8 mouse cellular contexts compared by ENCODE assay signal in genomic region chr13:21924734-21925335, GRCm38 (mm10). TPM values are rescaled to one million over a fixed set of nuclear protein-coding genes. Genes with fewer than 3 reads are reported as not detected.
DNase-seq lines count a peak whose midpoint lies in the region; ATAC-seq lines count a peak whose summit lies in the region.

No protein-coding gene starts in this region.

- H3K36me3 ChIP-seq in midbrain, embryonic 10.5 days, result no peaks in the 10 kb centered on the region
- H3K36me3 ChIP-seq in midbrain, embryonic 16.5 days (ENCODE audit: control insufficient read depth, insufficient read depth, low read length), result no peaks in the 10 kb centered on the region
- no peaks in the 10 kb centered on the region for H3K36me3 ChIP-seq in intestine, embryonic 14.5 days (ENCODE audit: control insufficient read depth, insufficient read depth, low read length)
- no peaks in the 10 kb centered on the region for H3K36me3 ChIP-seq in neural tube, embryonic 13.5 days

- H3K4me2 ChIP-seq in midbrain, embryonic 16.5 days (ENCODE audit: low read length), result no peak overlapping the region
- peak overlapping the region; percentile 41 for H3K4me2 ChIP-seq in intestine, embryonic 14.5 days (ENCODE audit: low read length)
- H3K4me2 ChIP-seq in neural tube, embryonic 13.5 days, result 0 out of 2 replicates have a peak overlapping the region, but pooled peaks have one; percentile 7

- under 1% methylated on average over 21 of the region's 21 CpGs for WGBS in midbrain, embryonic 10.5 days
- WGBS in midbrain, embryonic 16.5 days, result 7% methylated on average over 21 of the region's 21 CpGs
- 11% methylated on average over 21 of the region's 21 CpGs for WGBS in intestine, embryonic 14.5 days
- 4% methylated on average over 21 of the region's 21 CpGs for WGBS in neural tube, embryonic 13.5 days

- peak; percentile 68 for DNase-seq in midbrain, embryonic 10.5 days (ENCODE audit: low spot score)
- peak; percentile 76 for DNase-seq in embryo, embryonic 10 days (ENCODE audit: low spot score)
- DNase-seq in intestine, embryonic 14.5 days (ENCODE audit: low spot score), result peak; percentile 75
- DNase-seq in left cerebral cortex, postnatal 14 days (ENCODE audit: low spot score in 2 of 2), result no peak
- DNase-seq in gastrocnemius, adult 18-20 months (ENCODE audit: low spot score), result no peak
- DNase-seq in gastrocnemius, postnatal 4 days (ENCODE audit: low spot score in 2 of 2), result no peak

- peak overlapping the region; percentile 45 for H3K4me3 ChIP-seq in midbrain, embryonic 10.5 days
- H3K4me3 ChIP-seq in midbrain, embryonic 16.5 days (ENCODE audit: low read depth, low read length), result no peak overlapping the region
- peak overlapping the region; percentile 20; the same call in 1 of the 2 replicates for H3K4me3 ChIP-seq in intestine, embryonic 14.5 days (ENCODE audit: low read depth, low read length)
- H3K4me3 ChIP-seq in neural tube, embryonic 13.5 days, result no peak overlapping the region

- ATAC-seq in midbrain, embryonic 16.5 days, result no peak
- peak; percentile 78; the same call in 1 of the 2 replicates for ATAC-seq in intestine, embryonic 14.5 days (replicated peaks; ENCODE audit: low FRiP score, low TSS enrichment, low read depth)
- no peak for ATAC-seq in neural tube, embryonic 13.5 days (ENCODE audit: low read depth)

- H3K27me3 ChIP-seq in midbrain, embryonic 10.5 days (ENCODE audit: low read depth, poor library complexity, severe bottlenecking), result no peaks in the 10 kb centered on the region; the same call in 1 of the 2 replicates
- H3K27me3 ChIP-seq in midbrain, embryonic 16.5 days (ENCODE audit: control insufficient read depth, insufficient read depth, low read depth, low read length), result peaks cover 10% of the 10 kb centered on the region
- H3K27me3 ChIP-seq in intestine, embryonic 14.5 days (replicated peaks; ENCODE audit: control insufficient read depth, insufficient read depth, low read length), result no peaks in the 10 kb centered on the region
- peaks cover 57% of the 10 kb centered on the region for H3K27me3 ChIP-seq in neural tube, embryonic 13.5 days

- H3K9me3 ChIP-seq in midbrain, embryonic 10.5 days (replicated peaks), result no peaks in the 10 kb centered on the region
- H3K9me3 ChIP-seq in midbrain, embryonic 16.5 days (replicated peaks; ENCODE audit: control insufficient read depth, low read length, poor library complexity, severe bottlenecking), result no peaks in the 10 kb centered on the region
- H3K9me3 ChIP-seq in intestine, embryonic 14.5 days (ENCODE audit: control insufficient read depth, low read length), result no peaks in the 10 kb centered on the region
- H3K9me3 ChIP-seq in neural tube, embryonic 13.5 days, result no peaks in the 10 kb centered on the region

- no peak overlapping the region for H3K27ac ChIP-seq in midbrain, embryonic 10.5 days (replicated peaks)
- H3K27ac ChIP-seq in midbrain, embryonic 16.5 days (ENCODE audit: low read length), result no peak overlapping the region
- H3K27ac ChIP-seq in intestine, embryonic 14.5 days (ENCODE audit: low read depth), result no peak overlapping the region
- no peak overlapping the region for H3K27ac ChIP-seq in neural tube, embryonic 13.5 days (replicated peaks)

- no peak overlapping the region for H3K9ac ChIP-seq in midbrain, embryonic 16.5 days (ENCODE audit: low read depth, low read length)
- H3K9ac ChIP-seq in intestine, embryonic 14.5 days (ENCODE audit: low read length), result no peak overlapping the region
- H3K9ac ChIP-seq in neural tube, embryonic 13.5 days, result no peak overlapping the region

- peaks cover 9% of the 10 kb centered on the region for H3K4me1 ChIP-seq in midbrain, embryonic 10.5 days
- H3K4me1 ChIP-seq in midbrain, embryonic 16.5 days (ENCODE audit: control insufficient read depth, insufficient read depth, low read length), result no peaks in the 10 kb centered on the region
- H3K4me1 ChIP-seq in intestine, embryonic 14.5 days (replicated peaks; ENCODE audit: control insufficient read depth, insufficient read depth, low read length), result no peaks in the 10 kb centered on the region
- 0 out of 2 replicates have a peak, but pooled peaks cover 4% of the 10 kb centered on the region for H3K4me1 ChIP-seq in neural tube, embryonic 13.5 days (replicated peaks)

- intact Hi-C loops in left cerebral cortex, postnatal 14 days (cut with DNase I), result no loop called here

RNA-seq across cellular contexts. Expression of gene Zfp184, which starts 20.1 kb away (rescaled TPM):
- polyA plus RNA-seq in midbrain, embryonic 10.5 days (2016; fragmentation: Nextera tagmentation; extraction: Ambion mirVana), result 23.8 and 24.8 TPM in 2 replicates
- 12.0 and 13.7 TPM in 2 replicates for polyA plus RNA-seq in midbrain, embryonic 16.5 days (2015; fragmentation: Nextera tagmentation; extraction: Ambion mirVana)
- 9.8 and 13.8 TPM in 2 replicates for polyA plus RNA-seq in intestine, embryonic 14.5 days (2014; fragmentation: Nextera tagmentation; extraction: Ambion mirVana)
- polyA plus RNA-seq in neural tube, embryonic 13.5 days (2015; fragmentation: Nextera tagmentation; extraction: Ambion mirVana), result 16.0 and 16.3 TPM in 2 replicates
- total RNA-seq in left cerebral cortex, postnatal 14 days (2021), result 1 to 10 TPM; 2.8 to 4.0 TPM
- total RNA-seq in gastrocnemius, adult 18-20 months (2021), result under 1 TPM; 0.48 to 0.69 TPM
- total RNA-seq in gastrocnemius, postnatal 4 days (2021), result 1 to 10 TPM; 1.4 to 2.6 TPM

RNA-seq across cellular contexts. Expression of gene Pom121l2, which starts 56.2 kb away (rescaled TPM):
- polyA plus RNA-seq in midbrain, embryonic 10.5 days (2016; fragmentation: Nextera tagmentation; extraction: Ambion mirVana), result 0.11 TPM in 1 of 2 replicates, not detected in the other
- polyA plus RNA-seq in midbrain, embryonic 16.5 days (2015; fragmentation: Nextera tagmentation; extraction: Ambion mirVana), result not detected in 2 replicates
- not detected in 2 replicates for polyA plus RNA-seq in intestine, embryonic 14.5 days (2014; fragmentation: Nextera tagmentation; extraction: Ambion mirVana)
- not detected in 2 replicates for polyA plus RNA-seq in neural tube, embryonic 13.5 days (2015; fragmentation: Nextera tagmentation; extraction: Ambion mirVana)
- under 1 TPM in 1 of 2 experiments, not detected in 1; 0.23 TPM for total RNA-seq in left cerebral cortex, postnatal 14 days (2021)
- not detected for total RNA-seq in gastrocnemius, adult 18-20 months (2021)
- total RNA-seq in gastrocnemius, postnatal 4 days (2021), result not detected

Comparison
In these comparisons a context has a peak if more than half of its experiments do, and no peak if none do; other contexts are left out.
1. H3K4me3 ChIP-seq: peak in midbrain, embryonic 10.5 days (single experiment) and intestine, embryonic 14.5 days (single experiment); none in midbrain, embryonic 16.5 days (single experiment) and neural tube, embryonic 13.5 days (single experiment).
2. DNase-seq: peak in midbrain, embryonic 10.5 days (single experiment), embryo, embryonic 10 days (single experiment) and intestine, embryonic 14.5 days (single experiment); none in left cerebral cortex, postnatal 14 days (0 of 2), gastrocnemius, adult 18-20 months (single experiment) and gastrocnemius, postnatal 4 days (0 of 2).